Mouse (Mus musculus) fibroblast of lung, adult 2 months (primary cell): ENCODE results near the gene Cd52.
A peak's percentile ranks its signal among the peaks of the same experiment; 100 is the strongest.
"Not testable (repeated sequence)": the region's sequence is repeated elsewhere in the genome, so short reads cannot be mapped to it uniquely, and the experiment has no call there.

Source experiments
- DNase-seq: peaks from one replicate; pipeline ENCODE4 v3.0.0-alpha.2; 2011; ENCODE audit warnings: low read depth

Cd52 gene

DNA sequence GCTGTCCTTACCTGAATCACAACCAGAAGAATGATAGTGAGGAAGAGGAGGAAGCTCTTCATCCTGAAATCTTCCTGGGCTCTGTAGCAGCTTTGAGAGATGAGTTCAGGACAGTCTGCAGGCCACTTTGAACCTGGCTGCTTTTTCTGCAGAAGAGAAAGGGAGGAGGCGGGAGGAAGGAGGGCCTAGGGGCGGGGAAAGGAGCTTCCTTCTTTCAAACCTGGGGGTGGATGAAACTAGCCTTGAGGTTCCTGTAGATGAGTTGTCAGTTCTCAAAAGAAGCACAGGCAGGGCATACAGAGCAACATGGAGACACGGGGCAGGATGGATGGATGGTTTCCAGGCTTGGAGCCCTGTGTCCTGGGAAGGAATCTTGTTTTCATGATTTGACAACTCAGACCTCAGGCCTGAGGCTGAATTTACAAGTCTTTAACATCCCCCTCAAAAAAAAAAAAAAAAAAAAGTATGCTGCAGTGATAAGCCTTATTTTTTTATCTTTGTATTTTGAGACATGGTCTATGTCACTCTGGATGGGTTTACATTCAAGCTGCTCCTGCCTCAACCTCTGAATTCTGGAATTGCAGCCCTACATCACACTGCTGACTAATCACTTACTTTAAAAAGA is at the start of gene Cd52:
Gene Cd52 (minus strand): TSS at position 160 of the 625 bp plus-strand sequence.
- no peak for DNase-seq

DNA sequence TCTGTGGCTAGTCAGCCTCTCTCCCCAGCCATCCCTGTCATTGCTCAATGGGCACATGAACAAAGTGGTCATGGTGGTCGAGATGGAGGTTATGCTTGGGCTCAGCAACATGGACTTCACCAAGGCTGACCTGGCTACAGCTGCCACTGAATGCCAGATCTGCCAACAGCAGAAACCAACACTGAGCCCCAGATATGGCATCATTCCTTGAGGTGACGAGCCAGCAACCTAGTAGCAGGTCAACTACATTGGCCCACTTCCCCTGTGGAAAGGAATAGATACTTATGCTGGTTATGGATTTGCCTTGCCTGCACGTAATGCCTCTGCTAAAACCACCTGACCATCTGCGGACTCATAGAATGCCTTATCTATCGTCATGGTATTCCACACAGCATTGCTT is 49.4 kb upstream of the Cd52 start:
- not testable (repeated sequence) for DNase-seq

GRCm38 (mm10) chr4:134138857-134139256 is 44.0 kb upstream of the Cd52 start:
- DNase-seq, result no peak

GRCm38 (mm10) chr4:134136280-134136926 is 41.5 kb upstream of the Cd52 start:
- DNase-seq, result no peak

- no peak for DNase-seq
Measured at GRCm38 (mm10) chr4:134132519-134133095, 37.7 kb upstream of the Cd52 start.

- DNase-seq, result no peak
Measured at GRCm38 (mm10) chr4:134132117-134132516, 37.2 kb upstream of the Cd52 start.

DNA sequence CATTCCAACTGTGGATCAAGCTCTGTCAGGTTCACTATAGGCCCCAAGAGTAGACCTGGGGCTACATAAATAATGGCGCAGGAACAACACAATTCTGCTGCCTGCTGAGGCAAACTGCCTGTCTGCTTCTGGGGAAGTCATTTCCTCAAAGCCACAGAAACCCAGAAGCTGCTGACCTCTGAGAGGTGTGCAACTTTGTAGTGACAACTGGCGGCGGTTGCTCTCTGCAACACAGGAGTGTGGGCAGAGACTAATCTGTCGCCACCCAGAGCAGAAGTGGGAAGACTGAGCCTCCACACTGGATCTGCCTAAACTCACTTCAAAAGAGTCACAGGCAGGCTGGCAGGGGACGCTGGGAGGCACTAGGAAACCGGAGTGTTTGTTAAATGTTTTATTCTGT is 34.6 kb upstream of the Cd52 start:
- DNase-seq, result no peak

DNA sequence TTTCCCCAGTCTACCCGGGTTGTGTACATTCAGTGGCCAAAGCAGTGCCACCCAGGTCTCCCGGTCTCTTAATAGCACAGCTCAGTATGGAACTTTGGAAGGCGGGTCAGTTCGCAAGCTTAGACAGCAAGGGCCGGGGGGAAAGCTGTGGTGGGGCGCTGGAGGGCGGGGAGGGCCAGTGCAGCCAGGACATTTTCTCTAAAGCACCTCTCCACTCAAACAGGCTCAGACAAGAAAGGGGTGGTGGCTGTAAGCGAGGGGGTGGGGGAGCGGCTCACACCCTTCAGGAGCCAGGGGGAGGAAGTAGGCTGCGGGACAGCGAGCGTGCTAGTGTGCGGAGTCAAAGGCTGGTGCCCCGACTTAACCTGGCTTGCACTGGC is 34.1 kb upstream of the Cd52 start:
- DNase-seq, result no peak

GRCm38 (mm10) chr4:134128221-134128982 is 33.5 kb upstream of the Cd52 start, which contains the start of gene Sh3bgrl3:
Sh3bgrl3 (minus strand) TSS chr4:134128789.
- peak; percentile 63 for DNase-seq

DNA sequence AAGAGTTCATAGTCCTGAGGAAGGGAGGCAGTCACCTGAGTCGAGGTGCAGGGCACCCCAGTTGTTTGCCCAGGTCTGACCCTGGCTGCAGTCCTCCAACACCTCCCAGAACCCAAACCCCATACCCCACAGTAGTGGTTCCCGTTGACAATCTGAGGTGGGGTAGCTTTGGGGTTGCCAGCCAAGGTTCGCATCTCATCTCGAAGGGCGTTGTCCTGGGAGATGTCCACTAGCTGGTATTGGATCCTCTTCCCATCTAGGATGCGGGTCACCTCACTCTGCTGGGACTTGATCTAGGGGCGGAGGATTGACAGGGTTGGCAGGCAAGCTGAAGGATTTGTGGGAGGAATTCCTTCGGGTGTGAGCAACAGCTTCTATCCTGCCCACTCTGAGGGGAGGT is 32.9 kb upstream of the Cd52 start:
- no peak for DNase-seq

DNA sequence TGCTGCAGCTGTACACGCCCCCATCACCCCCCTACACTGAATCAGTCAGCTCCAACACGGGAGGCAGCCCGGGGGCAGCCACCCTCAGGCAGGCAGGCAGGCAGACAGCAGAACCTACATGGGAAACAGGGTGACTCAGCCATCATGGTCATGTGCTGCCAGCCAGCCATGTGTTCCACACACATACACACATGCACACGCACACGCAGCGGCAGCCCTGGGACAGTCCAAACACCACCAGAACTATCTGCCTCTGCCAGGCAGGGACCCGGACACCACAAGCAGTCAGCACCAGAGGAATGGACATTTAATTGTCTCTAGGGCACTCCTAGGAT is 32.2 kb upstream of the Cd52 start:
- no peak for DNase-seq

- no peak for DNase-seq
Measured at GRCm38 (mm10) chr4:134126300-134127120, 31.6 kb upstream of the Cd52 start.

GRCm38 (mm10) chr4:134125383-134126060 is 30.6 kb upstream of the Cd52 start:
- DNase-seq, result no peak

DNA sequence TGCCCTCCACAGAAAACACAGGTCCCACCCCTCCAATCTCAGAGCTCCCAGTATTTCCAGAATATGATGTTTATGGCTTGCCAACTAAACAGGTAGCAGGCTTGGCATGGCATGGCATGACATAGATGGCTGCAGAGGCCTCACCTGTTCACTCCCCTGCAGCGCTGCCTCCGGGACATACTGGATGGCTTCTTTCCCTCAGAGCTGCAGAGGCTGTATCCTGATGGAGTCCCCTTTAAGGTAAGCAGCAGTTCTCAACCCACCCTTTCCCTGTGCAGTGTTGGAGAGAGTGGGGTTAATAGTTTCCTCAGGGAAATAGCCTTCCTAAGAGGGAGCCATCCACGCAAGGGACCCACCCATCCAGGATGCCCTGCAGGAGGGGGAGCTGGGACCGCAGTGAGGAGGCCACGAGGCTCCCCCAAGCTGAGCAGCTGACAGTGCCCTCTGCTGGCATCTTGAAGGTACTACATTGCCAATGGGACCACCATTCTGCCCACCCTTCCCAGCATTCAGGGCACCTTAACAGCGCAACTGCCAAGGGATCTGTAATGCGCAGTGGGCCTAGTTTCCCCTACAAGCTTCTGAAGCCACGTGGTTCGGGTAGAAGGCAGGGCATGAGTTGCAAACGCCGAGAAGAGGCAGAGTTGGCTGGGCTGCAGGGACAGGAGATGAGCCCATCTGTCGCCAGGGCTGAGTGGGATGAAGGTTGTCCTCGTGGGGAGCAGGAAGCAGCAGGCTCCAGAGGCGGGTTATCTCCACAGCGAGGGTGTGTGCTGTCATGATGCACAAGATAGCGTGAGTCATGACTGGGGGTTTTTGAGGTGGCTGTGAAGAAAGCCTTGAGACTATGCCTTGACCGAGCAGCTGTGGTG is 29.0 kb upstream of the Cd52 start:
- no peak for DNase-seq

GRCm38 (mm10) chr4:134123147-134123546 is 28.3 kb upstream of the Cd52 start:
- no peak for DNase-seq

GRCm38 (mm10) chr4:134122281-134122680 is 27.4 kb upstream of the Cd52 start:
- no peak for DNase-seq

DNA sequence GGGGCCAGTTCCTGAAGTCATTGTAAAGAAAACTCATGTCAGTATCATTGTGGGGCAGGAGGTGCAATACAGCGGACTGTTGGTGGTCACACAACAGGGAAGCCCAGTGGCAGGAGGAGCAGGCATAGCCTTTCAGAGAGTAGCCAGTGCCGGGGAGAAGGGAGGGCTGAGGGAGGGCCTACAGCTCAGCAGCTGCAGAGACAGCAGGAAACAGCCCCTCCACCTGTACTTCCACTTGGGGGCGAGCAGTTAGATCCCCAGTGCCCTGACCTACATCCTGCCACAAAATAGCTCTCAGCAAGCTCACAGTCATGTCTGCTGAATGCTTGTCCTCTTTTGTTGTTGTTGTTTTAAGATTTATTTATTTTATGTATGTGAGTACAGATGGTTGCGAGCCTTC is 26.7 kb upstream of the Cd52 start:
- no peak for DNase-seq

DNA sequence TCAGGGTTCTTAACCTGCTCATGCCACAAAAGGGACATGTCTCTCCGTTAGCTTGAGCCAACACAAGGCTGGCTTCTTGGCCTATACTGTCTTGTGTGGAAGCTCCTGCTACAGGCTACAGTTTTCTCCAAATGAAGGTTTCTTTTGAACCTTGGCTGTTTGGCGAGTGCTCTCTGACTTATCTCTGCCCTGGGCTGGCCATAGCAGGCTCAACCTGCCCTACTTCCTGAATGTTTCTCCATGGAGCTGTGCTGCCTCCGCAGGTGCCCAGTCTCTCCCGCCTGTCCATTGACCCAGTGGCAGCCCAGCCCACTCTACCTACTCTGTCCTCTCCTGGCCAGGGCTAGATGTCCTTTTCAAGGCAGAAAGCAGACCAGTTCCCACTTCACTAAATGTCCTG is 26.0 kb upstream of the Cd52 start:
- no peak for DNase-seq

DNA sequence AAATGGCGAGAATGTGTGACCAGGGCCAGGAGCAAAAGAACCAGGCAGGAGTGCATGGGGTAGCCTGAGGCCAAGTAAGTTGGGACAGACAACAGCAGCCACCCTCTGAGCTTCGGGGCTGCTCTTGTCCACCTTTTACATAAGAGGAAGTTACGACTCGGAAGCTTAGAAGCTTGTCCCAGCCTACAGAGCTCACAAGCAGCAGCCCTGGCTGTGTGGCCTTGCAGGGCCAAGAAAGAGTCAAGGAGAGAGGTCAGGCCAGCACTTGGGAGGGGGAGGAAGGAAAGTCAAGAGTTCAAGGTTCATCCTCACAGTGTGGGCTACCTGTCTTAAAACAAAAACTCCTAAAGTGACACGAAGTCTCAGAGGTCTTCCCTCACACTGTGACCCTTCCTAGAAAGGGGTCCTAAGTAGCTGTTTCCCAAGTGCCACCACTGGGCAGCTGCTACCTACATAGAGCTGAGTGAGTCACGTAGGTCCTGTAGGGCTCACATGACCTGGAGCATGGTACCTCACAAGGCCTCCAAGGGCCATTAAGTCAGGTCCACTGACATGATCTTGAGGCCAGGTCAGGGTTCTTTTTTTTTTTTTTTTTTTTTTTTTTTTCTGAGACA is 25.4 kb upstream of the Cd52 start:
- DNase-seq, result no peak

GRCm38 (mm10) chr4:134119644-134120043 is 24.8 kb upstream of the Cd52 start:
- DNase-seq, result no peak
